Mouse (Mus musculus) heart, adult 2 months (tissue): ENCODE results near the gene Tuba1b. TPM values are rescaled to one million over a fixed set of nuclear protein-coding genes. Genes with fewer than 3 reads are reported as not detected.

Experiments used
- DNase-seq, 2 experiments: peaks; one replicate each; pipeline ENCODE4 v3.0.0; 2021
- H3K27ac ChIP-seq: fragments of 200-600 bp; 2 replicates; pipeline ENCODE4 v1.8.1; 2022
- H3K27me3 ChIP-seq: fragments of 200-500 bp; 2 replicates; pipeline ENCODE4 v1.6.1; 2012; ENCODE audit warnings: mild to moderate bottlenecking, low read length, inconsistent platforms, mixed read lengths; ENCODE audit not compliant: control insufficient read depth, insufficient read depth
- H3K36me3 ChIP-seq: fragments of 200-500 bp; 2 replicates; pipeline ENCODE4 v1.6.1; 2012; ENCODE audit warnings: low read length, inconsistent platforms; ENCODE audit not compliant: control insufficient read depth, insufficient read depth
- H3K4me1 ChIP-seq: fragments of 200-500 bp; 2 replicates; pipeline ENCODE4 v1.6.1; 2011; ENCODE audit warnings: low read length; ENCODE audit not compliant: control insufficient read depth, insufficient read depth
- H3K4me3 ChIP-seq: fragments of 200-600 bp; 2 replicates; pipeline ENCODE4 v1.8.1; 2022
- H3K79me2 ChIP-seq: fragments of 200-500 bp; replicated peaks from 2 replicates; pipeline ENCODE4 v1.6.1; 2012; ENCODE audit warnings: mild to moderate bottlenecking, inconsistent platforms, low read length, moderate library complexity, mixed read lengths; ENCODE audit not compliant: control insufficient read depth, insufficient read depth
- H3K9ac ChIP-seq: fragments of 200-500 bp; 2 replicates; pipeline ENCODE4 v1.6.1; 2012; ENCODE audit warnings: low read depth, mild to moderate bottlenecking, control low read depth, inconsistent platforms, low read length, mixed read lengths
- CTCF ChIP-seq: fragments of 200-600 bp; IDR thresholded peaks from 2 replicates; pipeline ENCODE4 v1.8.1; 2022; ENCODE audit warnings: antibody characterized with exemption, mild to moderate bottlenecking, moderate library complexity
- EP300 ChIP-seq: fragments of 200-500 bp; IDR thresholded peaks from 2 replicates; pipeline ENCODE4 v1.6.1; 2011; ENCODE audit warnings: low read depth, low read length, control low read depth; ENCODE audit not compliant: insufficient read depth
- POLR2A ChIP-seq: fragments of 200-500 bp; IDR thresholded peaks from 2 replicates; pipeline ENCODE4 v1.6.1; 2011; ENCODE audit warnings: mild to moderate bottlenecking, low read depth, low read length, control low read depth; ENCODE audit not compliant: insufficient read depth
- WGBS: fragments of 180-500 bp; shearing (Covaris S2); methylation state at CpG from one replicate; pipeline ENCODE4 v1.1.7; 2018; 5-methylcytosine and 5-hydroxymethylcytosine counted together
- intact Hi-C: fragments of 180-260 bp; cut with DNase I; formaldehyde crosslinking; loops from one replicate; pipeline ENCODE4 v1.15.1; 2025
- polyA plus RNA-seq: library from polyadenylated mRNA; depleted of rRNA; stranded (reverse); fragments of >200 nt; gene quantifications from 2 replicates; pipeline ENCODE4 v1.2.3, GENCODE M21; 2012
- total RNA-seq, 2 experiments: library from RNA; stranded (reverse); gene quantifications; 2 replicates each; pipeline ENCODE4 v1.2.3; 2021

Tuba1b gene
- total and polyA plus RNA-seq, 3 experiments: 129 to 534 (median 144) TPM

DNA sequence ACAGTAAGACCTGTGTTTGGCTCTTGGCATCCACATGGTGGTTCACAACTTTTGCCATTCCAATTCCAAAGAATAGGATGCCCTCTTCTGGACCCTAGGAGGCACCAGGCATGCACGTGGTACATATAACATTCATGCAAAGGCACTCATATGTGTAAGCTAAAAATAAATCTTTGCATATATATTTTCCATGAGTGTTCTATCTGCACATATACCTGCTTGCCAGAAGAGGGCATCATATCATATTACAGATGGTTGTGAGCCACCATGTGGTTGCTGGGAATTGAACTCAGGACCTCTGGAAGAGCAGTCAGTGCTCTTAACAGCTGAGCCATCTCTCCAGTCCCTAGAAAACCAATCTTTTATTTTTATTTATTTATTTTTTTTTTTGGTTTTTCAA, 32.8 kb downstream of the Tuba1b start:
- no peak overlapping the region for H3K27ac ChIP-seq
- H3K27me3 ChIP-seq: peaks cover 2% of the 10 kb centered on the region; the same call in 1 of the 2 replicates
- no peak overlapping the region for H3K9ac ChIP-seq
- peaks cover 1% of the 10 kb centered on the region for H3K4me1 ChIP-seq
- no peak overlapping the region for H3K4me3 ChIP-seq
- DNase-seq: no peak
- no peak for TF ChIP-seq POLR2A
- no peak for TF ChIP-seq EP300
- peak; percentile 38 for TF ChIP-seq CTCF
- H3K79me2 ChIP-seq: no peaks in the 10 kb centered on the region
- 50% methylated on average over 1 of the region's 1 CpGs for WGBS
- intact Hi-C loops: no loop called here
- no peaks in the 10 kb centered on the region for H3K36me3 ChIP-seq

DNA sequence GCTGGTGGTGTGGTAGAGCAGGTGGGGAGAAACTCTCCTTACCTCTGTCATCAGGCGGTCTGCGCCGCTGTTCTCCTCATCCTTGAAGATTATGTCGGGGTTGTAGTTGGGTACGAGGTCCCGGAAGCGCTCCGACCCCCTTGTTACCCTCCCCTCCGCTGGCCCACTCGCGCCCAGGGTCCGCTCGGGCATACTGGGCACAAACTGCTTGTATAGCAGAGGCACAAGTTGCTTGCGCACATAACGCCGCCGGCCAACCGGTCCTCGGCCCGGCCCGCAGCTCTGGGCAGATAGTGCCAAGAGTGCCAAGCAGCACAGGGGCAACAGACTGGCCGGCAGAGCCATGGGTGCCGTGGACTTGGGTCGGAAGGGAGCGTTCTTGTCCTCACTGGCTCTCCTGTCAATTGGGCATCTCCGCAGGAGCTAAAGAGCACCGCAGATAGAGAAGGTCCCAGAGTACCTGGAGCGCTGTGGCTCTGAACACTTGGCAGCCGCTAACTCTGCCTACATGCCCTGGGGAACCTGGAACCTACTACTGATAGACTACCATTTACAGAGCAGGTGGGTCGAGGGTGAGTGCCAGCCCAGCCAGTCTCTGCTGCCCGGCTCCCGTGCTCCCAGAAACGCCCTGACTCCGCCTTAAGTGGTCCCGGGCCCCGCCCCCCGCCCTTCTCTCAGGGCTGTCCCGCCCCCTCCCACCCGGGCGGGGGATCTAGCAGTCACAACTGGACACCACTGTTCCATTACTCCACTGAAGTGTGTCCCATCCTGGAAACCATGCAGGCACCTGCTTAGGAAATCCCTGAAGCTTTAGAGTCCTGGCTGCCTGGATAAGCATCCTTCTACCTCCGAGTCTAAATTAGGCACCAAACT, 36.2 kb downstream of the Tuba1b start, which contains the start of gene Dhh:
TSS of gene Dhh (minus strand) at position 613 of the 873 bp plus-strand sequence.
- intact Hi-C loops: no loop called here

DNA sequence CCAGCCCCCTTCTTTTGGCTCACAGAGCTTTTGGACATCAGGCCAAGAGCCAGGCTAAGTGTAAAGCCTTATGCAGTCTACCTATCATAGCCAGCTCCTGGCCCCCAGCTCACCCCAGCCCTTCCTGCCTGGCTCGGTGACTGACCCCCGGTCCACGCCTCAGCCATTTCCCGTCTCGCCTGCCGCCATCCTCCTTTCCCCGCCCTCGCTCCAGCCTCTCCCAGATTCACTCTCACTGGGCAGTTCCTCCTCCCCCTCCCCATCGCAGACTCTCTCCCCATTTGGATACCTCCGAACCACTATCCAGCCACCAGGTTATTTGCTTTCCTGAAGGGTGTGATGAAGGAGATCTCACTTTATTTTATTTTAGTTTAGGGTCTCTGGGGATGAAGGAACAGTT, 36.9 kb downstream of the Tuba1b start:
- WGBS: 20% methylated on average over 10 of the region's 10 CpGs
- Histone ChIP-seq H3K79me2 (no peaks in the 10 kb centered on the region), H3K36me3 (no peaks in the 10 kb centered on the region), H3K4me1 (peaks cover 8% of the 10 kb centered on the region), H3K4me3 (peak overlapping the region; percentile 35), H3K27ac (peak overlapping the region; percentile 23; the same call in 1 of the 2 replicates), H3K27me3 (peaks cover 5% of the 10 kb centered on the region), H3K9ac (no peak overlapping the region)
- intact Hi-C loops: no loop called here
- TF ChIP-seq CTCF (no peak), POLR2A (no peak)
- peak; percentile 44 to 55 for DNase-seq

More for the DNA sequence above, 36.2 kb downstream of the Tuba1b start, which contains the start of gene Dhh:
- 0 out of 2 replicates have a peak within 1 kb of the TSS, but pooled peaks have one; percentile 21 for H3K9ac ChIP-seq
- no peak for TF ChIP-seq EP300
- no peak for TF ChIP-seq CTCF
- TF ChIP-seq POLR2A: no peak
- no peaks in the 10 kb centered on the region for H3K79me2 ChIP-seq
- peaks cover 8% of the 10 kb centered on the region for H3K4me1 ChIP-seq
- peak within 1 kb of the TSS; percentile 35 for H3K4me3 ChIP-seq
- H3K27ac ChIP-seq: peak within 1 kb of the TSS; percentile 23; the same call in 1 of the 2 replicates
- no peaks in the 10 kb centered on the region for H3K36me3 ChIP-seq
- H3K27me3 ChIP-seq: peaks cover 5% of the 10 kb centered on the region
- 3% methylated on average over 41 of the region's 41 CpGs for WGBS
- DNase-seq: no peak

DNA sequence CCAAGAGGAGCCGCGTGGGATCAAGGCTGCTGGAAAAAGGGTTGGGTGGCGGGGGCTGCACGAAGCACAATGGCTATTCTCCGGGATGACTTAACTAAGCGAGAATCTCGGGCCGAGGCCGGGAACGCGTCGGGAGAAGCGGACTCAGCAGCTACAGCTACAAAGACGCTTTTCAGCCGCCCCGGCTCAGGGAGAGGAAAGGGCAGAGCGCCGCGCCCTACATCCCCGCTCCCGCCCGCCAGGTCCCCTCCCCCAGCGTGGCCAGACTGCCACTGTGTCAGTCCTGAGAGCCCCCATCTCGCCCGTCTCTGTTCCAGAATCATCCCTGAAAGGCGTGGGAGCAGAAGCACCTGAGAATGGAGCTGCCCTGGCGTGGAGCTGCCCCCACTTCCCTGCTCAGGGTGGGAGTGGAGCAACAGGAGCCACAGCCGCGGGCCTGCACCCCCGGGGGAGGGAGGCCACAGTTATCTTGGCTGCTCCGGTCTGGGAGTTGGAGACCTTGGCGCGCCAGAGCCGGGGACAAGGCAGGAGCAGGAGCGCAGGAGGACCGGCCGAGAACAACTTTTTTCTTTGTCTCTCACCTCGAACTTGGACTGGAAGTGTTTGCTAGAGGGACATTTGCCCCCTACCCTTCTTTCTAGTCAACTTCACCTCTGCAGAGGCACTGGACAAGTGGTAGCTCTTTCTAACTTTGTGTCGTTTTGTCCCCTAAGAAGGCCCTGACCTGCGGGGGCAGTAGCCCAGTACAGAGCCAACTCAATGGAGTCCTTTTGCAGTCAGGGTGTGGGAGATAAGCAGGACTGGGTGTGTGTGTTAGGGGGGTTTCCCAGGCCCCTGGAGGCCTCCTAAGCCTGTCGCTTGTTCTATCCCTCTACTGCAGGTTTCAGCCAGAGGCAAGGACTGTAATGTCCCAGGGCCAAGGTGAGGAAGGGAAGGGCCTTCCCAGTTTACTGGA, 38.5 kb downstream of the Tuba1b start:
- peak; percentile 54 to 56 for DNase-seq
- H3K79me2 ChIP-seq: no peaks in the 10 kb centered on the region
- H3K4me1 ChIP-seq: peaks cover 10% of the 10 kb centered on the region
- peaks cover 5% of the 10 kb centered on the region for H3K27me3 ChIP-seq
- WGBS: 13% methylated on average over 41 of the region's 41 CpGs
- peak overlapping the region; percentile 47 for H3K27ac ChIP-seq
- H3K36me3 ChIP-seq: no peaks in the 10 kb centered on the region
- TF ChIP-seq POLR2A: no peak
- TF ChIP-seq EP300: no peak
- TF ChIP-seq CTCF: no peak
- H3K9ac ChIP-seq: peak overlapping the region; percentile 72
- H3K4me3 ChIP-seq: peak overlapping the region; percentile 45
- intact Hi-C loops: no loop called here

DNA sequence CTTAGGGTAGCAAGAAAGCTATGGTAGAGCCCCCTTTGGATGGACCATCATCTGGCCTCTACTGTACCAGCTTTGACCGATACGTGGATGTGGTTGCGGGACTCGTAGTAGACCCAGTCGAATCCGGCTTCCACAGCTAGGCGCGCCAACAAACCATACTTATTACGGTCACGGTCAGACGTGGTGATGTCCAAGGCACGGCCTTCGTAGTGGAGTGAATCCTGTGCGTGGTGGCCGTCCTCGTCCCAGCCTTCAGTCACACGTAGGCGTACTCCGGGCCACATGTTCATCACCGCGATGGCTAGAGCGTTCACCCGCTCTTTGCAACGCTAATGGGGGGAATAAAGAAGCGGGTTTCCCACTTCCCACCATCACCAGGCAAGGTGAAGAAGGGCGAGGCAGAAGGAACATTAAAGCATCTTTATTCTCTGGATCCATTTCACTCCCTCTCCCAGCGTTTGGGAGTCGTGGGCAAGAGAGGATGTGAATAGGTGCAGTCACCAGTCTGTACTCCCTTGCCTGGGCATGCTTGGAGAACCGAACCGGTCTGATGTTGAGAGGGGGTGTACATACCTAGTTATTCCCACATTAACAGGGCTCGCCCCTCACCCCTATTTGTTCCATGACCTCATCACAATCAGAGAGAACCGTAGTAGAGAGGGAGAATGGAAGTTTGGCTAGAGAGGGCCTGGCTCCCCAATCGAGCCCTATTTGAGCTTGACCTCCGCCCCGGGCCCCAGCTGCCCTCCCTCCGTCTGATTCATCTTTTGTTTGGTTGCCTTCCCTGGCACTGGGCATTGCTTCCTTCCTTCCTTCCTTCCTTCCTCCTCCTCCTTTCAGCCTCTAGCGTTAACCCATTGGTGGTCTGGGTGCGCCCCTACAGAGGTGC, 39.4 kb downstream of the Tuba1b start:
- Histone ChIP-seq H3K36me3 (no peaks in the 10 kb centered on the region), H3K9ac (peak overlapping the region; percentile 72; the same call in 1 of the 2 replicates), H3K27ac (peak overlapping the region; percentile 47; the same call in 1 of the 2 replicates), H3K4me3 (peak overlapping the region; percentile 69), H3K27me3 (peaks cover 5% of the 10 kb centered on the region), H3K79me2 (no peaks in the 10 kb centered on the region), H3K4me1 (peaks cover 10% of the 10 kb centered on the region)
- intact Hi-C loops: no loop called here
- TF ChIP-seq EP300 (no peak), POLR2A (no peak), CTCF (no peak)
- WGBS: 36% methylated on average over 38 of the region's 38 CpGs
- DNase-seq: no peak
